Comparison of ENCODE assay signal across 23 mouse cellular contexts in genomic region chr2:59364156-59364842, GRCm38 (mm10).
DNase-seq lines count a peak whose midpoint lies in the region; ATAC-seq and TF ChIP-seq lines count a peak whose summit lies in the region.
"Had no signal": no experiment of that assay in that cellular context is flagged by ENCODE, and none has a peak within 500 bp of the region (broad histone marks: within the 10 kb centered on the region; RNA-seq: fewer than 3 reads in every experiment).

No protein-coding gene starts in this region.

- TF ChIP-seq CTCF in embryonic fibroblast, embryonic 13.5 days (IDR thresholded peaks at IDR 0.05; ENCODE audit: borderline replicate concordance, insufficient read depth, low read length) = no peak

- H3K36me3 ChIP-seq in heart, embryonic 14.5 days (ENCODE audit: control insufficient read depth, insufficient read depth, low read length) = no peaks in the 10 kb centered on the region
- no peaks in the 10 kb centered on the region for H3K36me3 ChIP-seq in liver, embryonic 11.5 days (ENCODE audit: control insufficient read depth, insufficient read depth, low read length)
- H3K36me3 ChIP-seq: embryonic facial prominence, embryonic 15.5 days; forebrain, embryonic 15.5 days; hindbrain, embryonic 13.5 days; intestine, embryonic 15.5 days; limb, embryonic 10.5 days; midbrain, embryonic 10.5 days; neural tube, embryonic 12.5 days had no signal

- no peak for TF ChIP-seq POLR2A in embryonic fibroblast, embryonic 13.5 days (IDR thresholded peaks at IDR 0.05; ENCODE audit: low read depth, low read length)

- no peak overlapping the region for H3K4me3 ChIP-seq in heart, embryonic 14.5 days (ENCODE audit: control insufficient read depth in 1 of 2, insufficient read depth in 1 of 2, low read depth in 1 of 2, low read length in 2 of 2)
- H3K4me3 ChIP-seq in embryonic fibroblast, embryonic 13.5 days (ENCODE audit: insufficient read depth, low read length) = no peak overlapping the region
- no peak overlapping the region for H3K4me3 ChIP-seq in liver, embryonic 11.5 days (ENCODE audit: low read depth, low read length)
- H3K4me3 ChIP-seq: embryonic facial prominence, embryonic 15.5 days; forebrain, embryonic 15.5 days; hindbrain, embryonic 13.5 days; intestine, embryonic 15.5 days; limb, embryonic 10.5 days; midbrain, embryonic 10.5 days; neural tube, embryonic 12.5 days had no signal

- peak overlapping the region; percentile 64 for H3K27ac ChIP-seq in heart, embryonic 14.5 days (replicated peaks in 1 of 2; ENCODE audit: control insufficient read depth in 1 of 2, insufficient read depth in 1 of 2, low read depth in 2 of 2, low read length in 2 of 2)
- H3K27ac ChIP-seq in embryonic fibroblast, embryonic 13.5 days (ENCODE audit: insufficient read depth, low read length) = peak overlapping the region; percentile 54; the same call in 1 of the 2 replicates
- no peak overlapping the region for H3K27ac ChIP-seq in liver, embryonic 11.5 days (ENCODE audit: low read depth, low read length)
- H3K27ac ChIP-seq: embryonic facial prominence, embryonic 15.5 days; forebrain, embryonic 15.5 days; hindbrain, embryonic 13.5 days; intestine, embryonic 15.5 days; limb, embryonic 10.5 days; midbrain, embryonic 10.5 days; neural tube, embryonic 12.5 days had no signal

- H3K9ac ChIP-seq in heart, embryonic 14.5 days (ENCODE audit: low read length) = no peak overlapping the region
- H3K9ac ChIP-seq in liver, embryonic 11.5 days (ENCODE audit: low read depth, low read length) = no peak overlapping the region
- H3K9ac ChIP-seq: embryonic facial prominence, embryonic 15.5 days; forebrain, embryonic 15.5 days; hindbrain, embryonic 13.5 days; intestine, embryonic 15.5 days; neural tube, embryonic 12.5 days had no signal

- H3K4me1 ChIP-seq in heart, embryonic 14.5 days (ENCODE audit: control insufficient read depth in 2 of 2, insufficient read depth in 2 of 2, low read length in 2 of 2) = peaks cover 7 to 18% of the 10 kb centered on the region in 2 experiments; a peak in 3 of 4 replicates
- no peaks in the 10 kb centered on the region for H3K4me1 ChIP-seq in embryonic fibroblast, embryonic 13.5 days (ENCODE audit: control insufficient read depth, insufficient read depth, low read length)
- no peaks in the 10 kb centered on the region for H3K4me1 ChIP-seq in liver, embryonic 11.5 days (replicated peaks; ENCODE audit: control insufficient read depth, insufficient read depth, low read length)
- H3K4me1 ChIP-seq: intestine, embryonic 15.5 days; limb, embryonic 10.5 days; neural tube, embryonic 12.5 days had no signal

- H3K4me2 ChIP-seq in heart, embryonic 14.5 days (ENCODE audit: low read length) = no peak overlapping the region
- H3K4me2 ChIP-seq in liver, embryonic 11.5 days = no peak overlapping the region
- H3K4me2 ChIP-seq: embryonic facial prominence, embryonic 15.5 days; forebrain, embryonic 15.5 days; hindbrain, embryonic 13.5 days; intestine, embryonic 15.5 days; neural tube, embryonic 12.5 days had no signal

- ATAC-seq in heart, embryonic 14.5 days (ENCODE audit: insufficient number of reproducible peaks, insufficient read depth, low FRiP score, low read depth) = no peak
- no peak for ATAC-seq in liver, embryonic 11.5 days (replicated peaks; ENCODE audit: low FRiP score)
- ATAC-seq: forebrain, embryonic 15.5 days; intestine, embryonic 15.5 days had no signal

- no peak for DNase-seq in heart, adult 9 months (ENCODE audit: low spot score in 2 of 2)
- DNase-seq in 3T3-L1 (ENCODE audit: low read depth, low spot score) = peak; percentile 78
- peak; percentile 47 for DNase-seq in CD4-positive helper T cell, adult 2 months (ENCODE audit: low read depth, low spot score)
- no peak for DNase-seq in liver, embryonic 11.5 days (ENCODE audit: low spot score)
- no peak for DNase-seq in neural tube, embryonic 10.5 days (ENCODE audit: extremely low spot score, low spot score)
- DNase-seq in embryo, embryonic 9.5 days (ENCODE audit: extremely low spot score) = no peak
- DNase-seq: adrenal gland, postnatal 25 days; cerebellum, adult 9-10 months; kidney, adult 8-10 months; kidney, postnatal 10 days; liver; lung, postnatal 10 days; retina, postnatal 1 day; right cerebral cortex, postnatal 25 days had no signal

- no peaks in the 10 kb centered on the region for H3K27me3 ChIP-seq in heart, embryonic 14.5 days (ENCODE audit: control insufficient read depth, insufficient read depth, low read length)
- H3K27me3 ChIP-seq in liver, embryonic 11.5 days (replicated peaks; ENCODE audit: control insufficient read depth, insufficient read depth, low read length) = no peaks in the 10 kb centered on the region
- H3K27me3 ChIP-seq: embryonic facial prominence, embryonic 15.5 days; forebrain, embryonic 15.5 days; hindbrain, embryonic 13.5 days; intestine, embryonic 15.5 days; neural tube, embryonic 12.5 days had no signal

- WGBS in heart, embryonic 14.5 days = 48% methylated on average over 3 of the region's 3 CpGs
- 81% methylated on average over 3 of the region's 3 CpGs for WGBS in liver, embryonic 11.5 days

- H3K9me3 ChIP-seq in heart, embryonic 14.5 days (ENCODE audit: control insufficient read depth, low read length) = 0 out of 2 replicates have a peak, but pooled peaks cover 3% of the 10 kb centered on the region
- H3K9me3 ChIP-seq in liver, embryonic 11.5 days (ENCODE audit: control insufficient read depth, low read length) = no peaks in the 10 kb centered on the region
- H3K9me3 ChIP-seq: embryonic facial prominence, embryonic 15.5 days; forebrain, embryonic 15.5 days; hindbrain, embryonic 13.5 days; intestine, embryonic 15.5 days; limb, embryonic 10.5 days; midbrain, embryonic 10.5 days; neural tube, embryonic 12.5 days had no signal

Comparison
In these comparisons a context has a peak if more than half of its experiments do, and no peak if none do; other contexts are left out.
1. DNase-seq: peak in 3T3-L1 (single experiment) and CD4-positive helper T cell, adult 2 months (single experiment); none in heart, adult 9 months (0 of 2), liver, embryonic 11.5 days (single experiment), neural tube, embryonic 10.5 days (single experiment) and embryo, embryonic 9.5 days (single experiment).